Mouse (Mus musculus) olfactory bulb, adult 2 months (tissue): ENCODE results near the gene Ttc30a2.

Source experiments
- CTCF ChIP-seq: fragments of 200-500 bp; IDR thresholded peaks from 2 replicates; pipeline ENCODE4 v1.5.1; 2012; ENCODE audit warnings: low read depth, mild to moderate bottlenecking, low read length, moderate library complexity; ENCODE audit not compliant: insufficient read depth
- POLR2A ChIP-seq: fragments of 200-500 bp; IDR thresholded peaks from 2 replicates; pipeline ENCODE4 v1.6.1; 2012; ENCODE audit warnings: mild to moderate bottlenecking, low read depth, low read length, moderate library complexity; ENCODE audit not compliant: insufficient read depth

GRCm38 (mm10) chr2:75950685-75951084 lies 27.3 kb downstream of the Ttc30a2 start:
- no peak for TF ChIP-seq POLR2A
- no peak for TF ChIP-seq CTCF
